16 mouse cellular contexts compared by ENCODE assay signal in the genomic region with DNA sequence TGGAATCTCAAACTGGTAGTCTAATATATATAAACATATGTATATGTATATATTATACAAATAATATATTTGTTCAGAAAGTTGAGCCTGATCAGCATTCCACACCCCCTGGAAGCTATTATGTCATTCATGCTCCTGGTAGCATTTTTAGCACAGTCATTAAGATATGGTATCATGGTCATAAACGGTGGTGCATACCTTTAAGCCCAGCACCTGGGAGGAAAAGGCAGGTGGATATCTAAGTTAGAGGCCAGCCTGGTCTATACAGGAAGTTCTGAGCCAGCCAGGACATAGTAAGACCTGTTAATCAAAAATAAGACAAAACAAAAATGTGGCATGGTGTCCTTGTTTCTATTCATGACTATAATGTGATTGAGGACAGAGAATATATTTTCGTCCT.
"Had no signal": no experiment of that assay in that cellular context is flagged by ENCODE, and none has a peak within 500 bp of the region (broad histone marks: within the 10 kb centered on the region; RNA-seq: fewer than 3 reads in every experiment).

No protein-coding gene starts in this region.

- H3K9ac ChIP-seq: neural tube, embryonic 12.5 days; neural tube, embryonic 13.5 days; neural tube, embryonic 15.5 days; stomach, embryonic 15.5 days had no signal

- DNase-seq: retina, postnatal 1 day; right cerebral cortex, adult 18-20 months; right cerebral cortex, postnatal 14 days; right cerebral cortex, postnatal 25 days; right cerebral cortex, postnatal 4 days; spleen, adult 18-20 months; thymus, adult 18-20 months; thymus, adult 2 months; thymus, postnatal 14 days; thymus, postnatal 36 days; thymus, postnatal 4 days had no signal

- H3K4me2 ChIP-seq: neural tube, embryonic 12.5 days; neural tube, embryonic 13.5 days; neural tube, embryonic 15.5 days; stomach, embryonic 15.5 days had no signal

- H3K4me3 ChIP-seq: neural tube, embryonic 12.5 days; neural tube, embryonic 13.5 days; neural tube, embryonic 15.5 days; stomach, embryonic 15.5 days had no signal

- H3K36me3 ChIP-seq: neural tube, embryonic 12.5 days; neural tube, embryonic 13.5 days; neural tube, embryonic 15.5 days; stomach, embryonic 15.5 days had no signal

- H3K27ac ChIP-seq: neural tube, embryonic 12.5 days; neural tube, embryonic 13.5 days; neural tube, embryonic 15.5 days; stomach, embryonic 15.5 days; stomach, postnatal 0 days had no signal

- H3K9me3 ChIP-seq: neural tube, embryonic 12.5 days; neural tube, embryonic 15.5 days; stomach, embryonic 15.5 days had no signal

- H3K4me1 ChIP-seq: neural tube, embryonic 12.5 days; stomach, embryonic 15.5 days had no signal

- H3K27me3 ChIP-seq: neural tube, embryonic 12.5 days; neural tube, embryonic 13.5 days; neural tube, embryonic 15.5 days; stomach, embryonic 15.5 days had no signal
